Mouse (Mus musculus) cerebellum, adult (tissue): ENCODE measurements at regions not wholly inside any gene's neighbourhood (a gene's known extent, or its start where the extent isn't known, plus 50 kb on each side); places are given as distances from the start of the nearest gene placed in this dataset.

Experiments used
- ATAC-seq: cut with Nextera tagmentation; 2 replicates; pipeline ENCODE4 v1.9.2; 2017; ENCODE audit warnings: mild to moderate bottlenecking, moderate library complexity, mixed read lengths; ENCODE audit not compliant: insufficient number of reproducible peaks, low FRiP score, low TSS enrichment

GRCm38 (mm10) chr7:51270531-51271090, 240.2 kb upstream of the Ano5 start:
- peak; percentile 31; the same call in 1 of the 2 replicates for ATAC-seq

- no peak for ATAC-seq
These were observed 229.4 kb upstream of the Ano5 start for GRCm38 (mm10) chr7:51281470-51281869.

- ATAC-seq = no peak
These were observed 210.6 kb upstream of the Ano5 start for GRCm38 (mm10) chr7:51300238-51300637.

- no peak for ATAC-seq
These were observed 203.1 kb upstream of the Ano5 start for GRCm38 (mm10) chr7:51307757-51308156.

GRCm38 (mm10) chr7:51310191-51310590, 200.6 kb upstream of the Ano5 start:
- no peak for ATAC-seq

GRCm38 (mm10) chr7:51339841-51340540, 170.8 kb upstream of the Ano5 start:
- no peak for ATAC-seq

GRCm38 (mm10) chr7:51347521-51347920, 163.3 kb upstream of the Ano5 start:
- no peak for ATAC-seq

GRCm38 (mm10) chr7:51360134-51360533, 150.7 kb upstream of the Ano5 start:
- no peak for ATAC-seq

GRCm38 (mm10) chr7:51377584-51377983, 133.2 kb upstream of the Ano5 start:
- ATAC-seq = no peak
